Mouse (Mus musculus) CH12.LX (cell line): Measurements from ENCODE around the gene Mapk9. TPM values are rescaled to one million over a fixed set of nuclear protein-coding genes. Genes with fewer than 3 reads are reported as not detected.

Source experiments
- DNase-seq: peaks from one replicate; pipeline ENCODE4 v3.0.0-alpha.2; 2013; ENCODE audit errors: extremely low read depth
- H3K27ac ChIP-seq: 2 replicates; pipeline ENCODE4 v1.5.1; 2012; ENCODE audit warnings: low read depth, mild to moderate bottlenecking, control low read depth, moderate library complexity; ENCODE audit not compliant: insufficient read depth
- H3K27me3 ChIP-seq: replicated peaks from 2 replicates; pipeline ENCODE3; 2012; ENCODE audit warnings: inconsistent platforms
- H3K36me3 ChIP-seq, 2 experiments: replicated peaks in 1 of 2; 2 replicates each; pipeline versions ENCODE3 to v1.6.1; 2012; ENCODE audit warnings: inconsistent platforms in 1 of 2, low read length in 1 of 2, mild to moderate bottlenecking in 1 of 2, mixed read lengths in 1 of 2, moderate library complexity in 1 of 2; ENCODE audit not compliant: control insufficient read depth in 1 of 2, insufficient read depth in 1 of 2
- H3K4me1 ChIP-seq, 2 experiments: 2 replicates each; pipeline ENCODE4 v1.6.1; 2012; ENCODE audit warnings: inconsistent platforms in 1 of 2, moderate library complexity in 1 of 2; ENCODE audit not compliant: insufficient read depth in 2 of 2, control insufficient read depth in 1 of 2
- H3K4me2 ChIP-seq: 2 replicates; pipeline ENCODE4 v1.6.1; 2012; ENCODE audit warnings: low read depth, mild to moderate bottlenecking, control low read depth; ENCODE audit not compliant: poor library complexity, insufficient read depth, severe bottlenecking
- H3K4me3 ChIP-seq, 3 experiments: fragments of 150-350 bp in 1 of 3; sonication (generic) in 1 of 3; replicated peaks in 1 of 3; 2 replicates each; pipeline versions ENCODE3 to v1.5.1; 2011 to 2012; ENCODE audit warnings: low read depth in 2 of 3, low read length in 2 of 3, mild to moderate bottlenecking in 2 of 3, moderate library complexity in 2 of 3, control low read depth in 1 of 3, improper control_type of control experiment in 1 of 3, inconsistent platforms in 1 of 3, mixed read lengths in 1 of 3; ENCODE audit not compliant: poor library complexity in 1 of 3
- H3K79me2 ChIP-seq: replicated peaks from 2 replicates; pipeline ENCODE4 v1.6.1; 2012; ENCODE audit warnings: mild to moderate bottlenecking, moderate library complexity; ENCODE audit not compliant: control insufficient read depth, poor library complexity, insufficient read depth, severe bottlenecking; ENCODE audit errors: extremely low read depth
- H3K9ac ChIP-seq: 2 replicates; pipeline ENCODE4 v1.6.1; 2012; ENCODE audit warnings: low read depth, mild to moderate bottlenecking, control low read depth, moderate library complexity; ENCODE audit not compliant: insufficient read depth
- H3K9me3 ChIP-seq: replicated peaks from 2 replicates; pipeline ENCODE3; 2012; ENCODE audit warnings: low read length, inconsistent platforms, mixed read lengths
- CTCF ChIP-seq, 2 experiments: IDR thresholded peaks in 1 of 2; conservative IDR thresholded peaks in 1 of 2; 2 replicates each; pipeline ENCODE4 v1.5.1; 2011 to 2012; ENCODE audit warnings: low read depth in 2 of 2, low read length in 2 of 2, improper control_type of control experiment in 1 of 2, inconsistent platforms in 1 of 2, mild to moderate bottlenecking in 1 of 2, moderate library complexity in 1 of 2
- ELF1 ChIP-seq: IDR thresholded peaks from 2 replicates; pipeline ENCODE4 v1.6.1; 2014; ENCODE audit warnings: low read depth, mild to moderate bottlenecking, inconsistent platforms, low read length, improper control_type of control experiment
- GABPA ChIP-seq: IDR thresholded peaks from 2 replicates; pipeline ENCODE4 v1.6.1; 2012; ENCODE audit warnings: low read depth, low read length, improper control_type of control experiment, inconsistent platforms; ENCODE audit not compliant: insufficient replicate concordance
- HCFC1 ChIP-seq: IDR thresholded peaks from 2 replicates; pipeline ENCODE4 v1.6.1; 2012; ENCODE audit warnings: low read depth, mild to moderate bottlenecking, inconsistent platforms, low read length, improper control_type of control experiment
- JUND ChIP-seq: conservative IDR thresholded peaks from 2 replicates; pipeline ENCODE4 v1.6.1; 2011; ENCODE audit warnings: low read depth, low read length, improper control_type of control experiment
- KAT2A ChIP-seq: IDR thresholded peaks from 2 replicates; pipeline ENCODE4 v1.6.1; 2012; ENCODE audit warnings: low read length, improper control_type of control experiment, inconsistent platforms; ENCODE audit not compliant: insufficient replicate concordance
- MAFK ChIP-seq: IDR thresholded peaks from 2 replicates; pipeline ENCODE4 v1.6.1; 2011; ENCODE audit warnings: low read length, improper control_type of control experiment; ENCODE audit not compliant: insufficient replicate concordance
- MAX ChIP-seq: IDR thresholded peaks from 2 replicates; pipeline ENCODE4 v1.6.1; 2011; ENCODE audit warnings: low read length, improper control_type of control experiment
- MAZ ChIP-seq: IDR thresholded peaks from 2 replicates; pipeline ENCODE4 v1.6.1; 2012; ENCODE audit warnings: low read depth, mild to moderate bottlenecking, inconsistent platforms, low read length, improper control_type of control experiment, moderate library complexity
- MYC ChIP-seq: IDR thresholded peaks from 2 replicates; pipeline ENCODE4 v1.6.1; 2011; ENCODE audit warnings: low read depth, mild to moderate bottlenecking, improper control_type of control experiment, low read length
- NRF1 ChIP-seq: IDR thresholded peaks from 2 replicates; pipeline ENCODE4 v1.6.1; 2014; ENCODE audit warnings: low read depth, mild to moderate bottlenecking, inconsistent platforms, low read length, improper control_type of control experiment, moderate library complexity
- RCOR1 ChIP-seq: conservative IDR thresholded peaks from 2 replicates; pipeline ENCODE4 v1.6.1; 2012; ENCODE audit warnings: low read depth, mild to moderate bottlenecking, inconsistent platforms, low read length, improper control_type of control experiment
- SIN3A ChIP-seq: IDR thresholded peaks from 2 replicates; pipeline ENCODE4 v1.6.1; 2012; ENCODE audit warnings: low read length, improper control_type of control experiment, inconsistent platforms
- SMC3 ChIP-seq: IDR thresholded peaks from 2 replicates; pipeline ENCODE4 v1.6.1; 2011; ENCODE audit warnings: low read depth, low read length, improper control_type of control experiment
- TBP ChIP-seq: conservative IDR thresholded peaks from 2 replicates; pipeline ENCODE4 v1.6.1; 2011; ENCODE audit warnings: low read depth, low read length, improper control_type of control experiment
- USF1 ChIP-seq: IDR thresholded peaks from 2 replicates; pipeline ENCODE4 v1.6.1; 2014; ENCODE audit warnings: low read depth, mild to moderate bottlenecking, inconsistent platforms, low read length, improper control_type of control experiment
- ZKSCAN1 ChIP-seq: IDR thresholded peaks from 2 replicates; pipeline ENCODE4 v1.6.1; 2012; ENCODE audit warnings: low read depth, inconsistent platforms, low read length, improper control_type of control experiment, borderline replicate concordance
- ZMIZ1 ChIP-seq: IDR thresholded peaks from 2 replicates; pipeline ENCODE4 v1.6.1; 2012; ENCODE audit warnings: low read depth, mild to moderate bottlenecking, inconsistent platforms, low read length, improper control_type of control experiment
- ZNF384 ChIP-seq: IDR thresholded peaks from 2 replicates; pipeline ENCODE4 v1.6.1; 2012; ENCODE audit warnings: low read depth, low read length, improper control_type of control experiment, inconsistent platforms
- dilution Hi-C: fragments of 300-500 bp; cut with MboI; formaldehyde crosslinking; loops from 2 replicates; pipeline ENCODE4 v1.14.3; 2020; ENCODE audit warnings: low sequenced_read_pairs; ENCODE audit not compliant: extremely low pct_unique_long_range_greater_than_20kb, extremely low pct_ligation_motif_present
- in situ Hi-C: fragments of 300-500 bp; cut with MboI; formaldehyde crosslinking; loops from 3 replicates; pipeline ENCODE4 v1.14.3; 2019; ENCODE audit warnings: low sequenced_read_pairs, low pct_ligation_motif_present, low pct_unique_long_range_greater_than_20kb, mixed read lengths
- polyA plus RNA-seq: library from polyadenylated mRNA; unstranded; fragments of >175 nt; gene quantifications from 2 replicates; pipeline ENCODE4 v1.2.1, GENCODE M21; 2012; ENCODE audit warnings: low read depth; ENCODE audit not compliant: insufficient read length
- total RNA-seq, 2 experiments: library from RNA; depleted of rRNA; stranded (reverse); fragments of 300-350 nt in 1 of 2; fragments of >200 nt in 1 of 2; gene quantifications; 2 replicates each; pipeline ENCODE4 v1.2.3; 2012 to 2014

Gene Mapk9
- total and polyA plus RNA-seq, 3 experiments = 22.0 to 36.8 (median 29.3) TPM

GRCm38 (mm10) chr11:49876948-49877817, 30.6 kb downstream of the Mapk9 start:
- no peak for TF ChIP-seq MAX
- no peak for TF ChIP-seq ZMIZ1
- TF ChIP-seq HCFC1 = no peak
- no peak for TF ChIP-seq GABPA
- no peak for TF ChIP-seq SIN3A
- TF ChIP-seq NRF1 = no peak
- TF ChIP-seq MYC = no peak
- TF ChIP-seq CTCF (conservative IDR thresholded peaks at IDR 0.05 in 1 of 2, IDR thresholded peaks at IDR 0.05 in 1 of 2; ENCODE audit: low read depth in 2 of 2, low read length in 2 of 2) = no peak
- no peak for TF ChIP-seq KAT2A
- Histone ChIP-seq H3K4me2 (no peak overlapping the region), H3K9me3 (no peaks in the 10 kb centered on the region), H3K4me3 (no peak overlapping the region), H3K27ac (no peak overlapping the region), H3K79me2 (no peaks in the 10 kb centered on the region), H3K9ac (no peak overlapping the region), H3K36me3 (peaks cover 17 to 75% of the 10 kb centered on the region in 2 experiments), H3K27me3 (no peaks in the 10 kb centered on the region), H3K4me1 (peaks cover 14 to 19% of the 10 kb centered on the region in 2 experiments)
- in situ Hi-C loops = no loop called here
- no peak for DNase-seq
- dilution Hi-C loops = no loop called here

- H3K4me2 ChIP-seq = no peak overlapping the region
- H3K4me3 ChIP-seq = no peak overlapping the region
- no peak overlapping the region for H3K9ac ChIP-seq
- in situ Hi-C loops = loop anchor here (10.0 kb wide), 1 partner anchor 165 kb away; the partner anchor contains the start of gene Cnot6
- dilution Hi-C loops = no loop called here
- no peaks in the 10 kb centered on the region for H3K79me2 ChIP-seq
- no peak overlapping the region for H3K27ac ChIP-seq
- H3K9me3 ChIP-seq = no peaks in the 10 kb centered on the region
- no peaks in the 10 kb centered on the region for H3K27me3 ChIP-seq
- peaks cover 13 to 70% of the 10 kb centered on the region in 2 experiments for H3K36me3 ChIP-seq
- peaks cover 22 to 41% of the 10 kb centered on the region in 2 experiments for H3K4me1 ChIP-seq
- no peak for DNase-seq
- no peak for TF ChIP-seq MAZ
- no peak for TF ChIP-seq CTCF (conservative IDR thresholded peaks at IDR 0.05 in 1 of 2, IDR thresholded peaks at IDR 0.05 in 1 of 2; ENCODE audit: low read depth in 2 of 2, low read length in 2 of 2)
- TF ChIP-seq TBP = no peak
- TF ChIP-seq USF1 = no peak
- no peak for TF ChIP-seq MAFK
- TF ChIP-seq RCOR1 = no peak
- no peak for TF ChIP-seq JUND
- TF ChIP-seq ELF1 = no peak
- TF ChIP-seq ZNF384 = no peak
- TF ChIP-seq SMC3 = no peak
- TF ChIP-seq ZKSCAN1 = no peak
- TF ChIP-seq, all 38 proteins: peak for 0
These were observed 33.5 kb downstream of the Mapk9 start for GRCm38 (mm10) chr11:49879950-49880642.
